Mouse (Mus musculus) embryo, embryonic 11.5 days (tissue): Measurements from ENCODE around the gene Olfr1204.

Source experiments
- DNase-seq: peaks from one replicate; pipeline ENCODE4 v3.0.0-alpha.2; 2012; ENCODE audit warnings: low read depth, low spot score

The Olfr1204 gene

GRCm38 (mm10) chr2:88848992-88849391, at the start of gene Olfr1204:
Gene Olfr1204, plus strand, starts transcription at chr2:88849292.
- no peak for DNase-seq

DNA sequence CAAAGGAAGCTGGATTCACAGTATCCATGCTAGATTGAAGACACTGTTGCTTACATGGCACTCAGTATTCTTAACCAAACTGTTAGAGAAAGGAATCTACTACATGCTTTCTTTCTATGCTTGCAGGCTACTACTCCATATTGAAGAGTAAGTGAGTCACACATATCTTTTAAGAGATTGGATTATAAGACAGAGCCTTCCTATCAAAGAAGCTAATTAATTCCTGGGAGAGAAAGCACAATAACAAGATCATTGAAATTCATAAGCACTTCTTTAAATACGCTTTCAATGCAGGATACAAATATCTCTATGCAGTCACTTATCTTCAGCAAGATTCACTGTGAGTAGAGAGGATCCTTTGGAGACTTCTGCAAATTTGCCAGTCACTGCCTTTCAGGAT, 34.9 kb upstream of the Olfr1204 start, which contains the start of gene Olfr1202:
Olfr1202 (plus strand) TSS at position 301 of the 400 bp plus-strand sequence.
- DNase-seq: no peak

DNA sequence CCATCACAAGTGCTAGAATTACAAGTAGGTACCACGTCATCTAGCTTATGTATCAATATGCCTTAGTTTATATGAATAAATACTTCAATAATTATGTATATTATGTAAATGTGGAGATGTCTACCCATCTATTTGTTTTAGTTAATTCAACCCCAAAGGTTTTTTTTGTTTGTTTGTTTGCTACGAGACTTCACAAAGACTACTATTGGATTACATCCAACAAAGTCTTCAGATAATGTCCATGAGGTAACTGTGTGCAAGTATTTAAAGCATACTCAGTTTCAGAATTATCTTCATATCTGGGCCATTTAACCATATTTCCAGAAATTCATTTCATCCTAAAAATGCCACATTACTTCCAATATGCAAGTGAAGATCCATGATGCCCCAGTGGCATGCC, 19.7 kb upstream of the Olfr1204 start, which contains the start of gene Olfr1205:
Olfr1205 (plus strand) TSS at position 301 of the 400 bp plus-strand sequence.
- DNase-seq: no peak

DNA sequence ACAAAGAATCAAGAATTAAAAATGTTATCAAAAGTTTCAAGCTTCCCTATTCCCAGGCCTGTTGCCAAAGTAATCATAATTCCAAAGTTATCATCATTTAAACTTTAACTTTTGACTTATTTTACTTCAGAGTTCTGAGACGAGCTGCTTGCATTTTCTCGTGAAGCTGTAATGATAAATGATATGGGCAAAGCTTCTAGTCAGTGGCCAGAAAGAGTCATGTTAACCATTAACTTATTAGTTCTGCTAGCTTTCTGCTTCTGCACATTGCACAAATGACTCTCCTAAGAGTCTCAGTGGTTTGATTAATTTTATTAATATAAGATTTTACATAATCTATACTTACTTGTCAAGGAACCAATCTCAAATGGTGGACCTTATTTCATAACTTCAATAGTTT, 10.6 kb upstream of the Olfr1204 start:
- DNase-seq: no peak

GRCm38 (mm10) chr2:88862931-88863330, 13.8 kb downstream of the Olfr1204 start, which contains the start of gene Olfr1206:
Gene Olfr1206, plus strand, starts transcription at chr2:88863231.
- DNase-seq: no peak

- DNase-seq: no peak
Measured at GRCm38 (mm10) chr2:88902211-88902610, 53.1 kb downstream of the Olfr1204 start, which contains the start of gene Olfr1208. Gene Olfr1208, minus strand, starts transcription at chr2:88902311.
